Mouse (Mus musculus): ENCODE data around the gene H2-Ke6.
A peak's percentile ranks its signal among the peaks of the same experiment; 100 is the strongest.

H2-Ke6 gene

DNA sequence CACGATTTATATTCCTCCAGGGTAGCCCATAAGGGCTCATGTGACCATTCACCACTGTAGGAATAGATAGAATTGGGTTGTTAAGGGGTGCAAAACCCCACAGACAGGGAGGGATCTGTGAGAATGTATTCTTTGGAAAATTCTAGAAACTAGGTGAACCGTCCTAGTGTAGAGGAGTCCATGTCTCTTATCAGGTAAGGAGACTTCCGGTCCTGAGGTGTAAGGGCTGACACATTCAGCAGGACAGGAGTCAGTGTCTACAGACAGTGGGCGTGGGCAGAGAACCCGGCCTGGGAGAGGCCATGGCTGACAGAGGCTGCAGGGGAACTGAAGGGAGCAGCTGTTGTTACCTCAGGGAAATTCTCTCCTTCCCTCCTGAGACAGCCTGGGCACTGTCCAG is 29.2 kb downstream of the H2-Ke6 start:
- DNase-seq (ENCODE audit: low read depth, low spot score): peak; percentile 69

GRCm38 (mm10) chr17:33997025-33997424 is 30.8 kb downstream of the H2-Ke6 start:
- peak; percentile 28 for DNase-seq (ENCODE audit: low read depth, low spot score)

DNA sequence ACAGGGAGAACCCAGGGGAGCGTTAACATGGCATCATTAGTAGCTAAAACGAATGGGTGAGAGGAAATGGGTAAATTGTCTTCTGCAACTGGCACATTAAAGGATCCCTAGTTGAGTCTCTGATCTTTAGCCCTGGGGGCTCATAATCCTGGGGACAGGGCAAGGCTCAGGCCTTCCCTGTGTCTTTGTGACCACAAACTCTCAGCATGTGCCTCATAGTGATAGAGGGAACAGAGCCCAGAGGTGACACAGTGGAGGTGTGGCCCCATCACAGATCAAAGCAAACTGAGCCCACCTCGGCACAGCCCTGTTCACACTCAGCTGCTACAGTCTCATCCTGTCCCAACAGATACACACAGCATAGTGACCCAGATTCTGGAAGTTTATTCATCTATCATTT is 32.2 kb downstream of the H2-Ke6 start:
- DNase-seq (ENCODE audit: low read depth, low spot score): peak; percentile 54

GRCm38 (mm10) chr17:33994959-33995358 is 32.9 kb downstream of the H2-Ke6 start:
- DNase-seq (ENCODE audit: low read depth, low spot score): peak; percentile 30

DNA sequence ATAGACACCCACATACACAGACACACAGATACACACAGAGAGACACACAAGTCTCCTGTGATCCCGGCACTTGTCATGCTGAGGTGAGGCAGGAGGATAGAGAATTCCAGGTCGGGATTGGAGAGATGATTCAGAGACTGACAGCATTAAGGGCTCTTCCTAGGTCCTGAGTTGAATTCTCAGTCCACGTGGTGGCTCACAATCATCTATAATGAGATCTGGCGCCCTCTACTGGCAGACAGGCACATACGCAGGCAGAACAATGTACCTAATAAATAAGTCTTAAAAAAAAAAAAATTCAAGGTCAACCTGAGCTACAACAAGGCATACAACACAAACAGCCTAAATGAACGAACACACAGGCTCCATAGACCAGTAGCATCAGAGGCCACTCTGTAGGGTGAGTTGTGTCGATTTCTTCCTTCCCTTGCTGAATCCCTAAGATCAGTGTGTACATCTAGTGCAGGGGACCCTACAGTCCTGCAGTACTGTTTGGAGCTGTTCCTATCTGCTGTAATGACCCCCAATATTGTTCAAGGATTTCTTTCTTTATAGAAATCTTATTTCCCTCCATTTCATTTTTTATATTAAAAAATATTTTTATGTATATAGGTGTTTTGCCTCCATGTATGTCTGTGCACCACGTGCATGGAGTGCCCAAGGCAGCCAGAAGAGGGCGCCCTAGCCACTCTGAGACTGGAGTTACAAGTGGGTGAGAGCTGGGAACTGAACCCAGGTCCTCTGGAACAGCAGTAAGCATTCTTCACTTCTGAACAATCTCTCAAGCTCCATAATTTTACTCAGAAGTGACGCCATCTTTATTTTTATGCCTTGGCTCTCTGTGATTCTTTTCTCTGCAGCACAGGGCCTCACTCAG is 35.8 kb downstream of the H2-Ke6 start:
- DNase-seq (ENCODE audit: low read depth, low spot score): peak; percentile 91

DNA sequence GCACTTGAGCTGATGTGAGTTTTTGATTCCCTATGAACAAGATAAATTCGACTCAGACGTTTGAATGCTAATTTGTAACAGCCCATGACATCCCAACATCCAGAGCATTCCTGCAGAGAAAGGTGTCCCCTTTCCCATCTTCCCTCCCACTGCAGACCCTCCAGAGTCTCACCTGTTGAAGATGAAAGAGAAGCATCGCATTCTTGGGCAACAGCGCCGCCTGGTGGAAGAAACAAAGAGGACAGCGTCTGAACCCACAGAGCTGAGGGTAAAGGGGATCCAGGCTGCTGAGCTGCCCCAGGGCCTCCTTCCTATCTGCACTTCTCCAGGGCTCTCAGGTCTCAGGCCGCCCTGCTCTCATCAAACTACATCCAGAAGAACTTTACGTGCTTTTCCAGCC is 45.7 kb downstream of the H2-Ke6 start:
- DNase-seq (ENCODE audit: low read depth, low spot score): peak; percentile 84

- peak; percentile 98 for DNase-seq (ENCODE audit: low read depth, low spot score)
Observed at GRCm38 (mm10) chr17:33981192-33981909, 46.5 kb downstream of the H2-Ke6 start.

DNA sequence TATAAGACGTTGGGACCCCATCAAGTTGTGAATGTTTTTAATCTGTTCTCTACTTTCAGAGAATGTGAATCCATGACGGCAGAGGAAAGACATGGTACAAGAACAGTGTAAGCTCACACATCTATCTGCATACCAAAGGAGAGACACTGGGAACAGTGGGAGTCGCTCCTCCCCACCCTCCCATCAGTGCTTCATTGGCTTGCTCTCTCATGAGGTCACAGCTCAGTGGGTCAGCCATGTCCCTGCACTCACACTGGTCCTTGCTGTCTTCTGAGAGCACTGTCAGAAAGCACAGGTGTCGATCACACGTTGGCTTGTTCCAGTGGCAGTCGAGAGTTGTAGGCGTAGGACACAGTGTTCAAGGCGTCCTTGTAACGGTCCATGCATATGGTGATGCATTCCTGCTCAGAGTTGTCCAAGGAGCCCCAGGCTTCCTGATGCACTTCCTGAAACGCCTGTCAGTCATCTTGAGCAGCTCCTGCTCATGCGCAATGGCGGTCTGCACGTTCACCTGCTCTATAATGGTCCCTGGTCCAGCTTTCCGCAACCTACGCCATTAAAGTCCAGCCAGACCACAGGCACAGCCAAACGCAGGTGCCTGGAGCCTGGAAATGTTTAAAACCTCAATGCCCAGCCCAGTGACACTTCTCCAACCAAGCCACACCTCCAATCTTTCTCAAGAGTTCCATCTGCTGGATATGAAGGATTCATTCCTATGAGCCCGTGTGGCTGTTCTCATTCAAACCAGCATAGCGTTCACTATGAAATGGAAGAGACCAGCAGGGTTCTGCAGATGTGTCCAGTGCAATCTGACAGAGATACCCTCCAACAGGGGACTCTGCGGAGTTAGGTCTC is 47.5 kb downstream of the H2-Ke6 start:
- peak; percentile 21 for DNase-seq (ENCODE audit: low read depth, low spot score)

GRCm38 (mm10) chr17:33979512-33980050 is 48.3 kb downstream of the H2-Ke6 start:
- no peak for DNase-seq (ENCODE audit: low read depth, low spot score)

DNA sequence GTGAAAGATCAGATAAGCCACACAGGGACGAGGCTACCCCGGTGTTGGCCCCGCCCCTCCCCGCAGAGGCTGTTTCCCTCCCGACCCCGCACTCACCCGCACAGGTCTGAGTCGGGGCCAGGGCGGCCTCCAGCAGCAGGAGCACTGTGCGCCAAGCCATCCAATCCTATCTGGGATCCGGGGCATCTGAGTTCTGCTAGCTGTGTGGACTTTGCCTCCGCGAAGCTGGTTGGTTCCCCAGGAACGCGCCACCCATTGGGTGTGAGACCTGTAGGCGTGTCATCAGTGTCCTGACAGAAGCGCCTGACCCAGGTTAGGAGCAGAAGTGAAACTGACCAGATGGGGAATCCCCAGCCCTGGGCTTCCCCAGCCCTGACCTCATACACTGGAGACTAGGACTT is 49.2 kb downstream of the H2-Ke6 start:
- peak; percentile 88 for DNase-seq (ENCODE audit: low read depth, low spot score)

GRCm38 (mm10) chr17:33977861-33978557 is 49.9 kb downstream of the H2-Ke6 start:
- DNase-seq (ENCODE audit: low read depth, low spot score): no peak

Measured in CD4-positive, CD25-positive, alpha-beta regulatory T cell, adult 2 months (primary cell).